Mouse (Mus musculus): ENCODE data around the gene Smyd3. TPM values are rescaled to one million over a fixed set of nuclear protein-coding genes. Genes with fewer than 3 reads are reported as not detected.
"Not testable (repeated sequence)": the region's sequence is repeated elsewhere in the genome, so short reads cannot be mapped to it uniquely, and the experiment has no call there.

Gene Smyd3
- polyA plus RNA-seq, 1 experiment: 3.7 TPM

DNA sequence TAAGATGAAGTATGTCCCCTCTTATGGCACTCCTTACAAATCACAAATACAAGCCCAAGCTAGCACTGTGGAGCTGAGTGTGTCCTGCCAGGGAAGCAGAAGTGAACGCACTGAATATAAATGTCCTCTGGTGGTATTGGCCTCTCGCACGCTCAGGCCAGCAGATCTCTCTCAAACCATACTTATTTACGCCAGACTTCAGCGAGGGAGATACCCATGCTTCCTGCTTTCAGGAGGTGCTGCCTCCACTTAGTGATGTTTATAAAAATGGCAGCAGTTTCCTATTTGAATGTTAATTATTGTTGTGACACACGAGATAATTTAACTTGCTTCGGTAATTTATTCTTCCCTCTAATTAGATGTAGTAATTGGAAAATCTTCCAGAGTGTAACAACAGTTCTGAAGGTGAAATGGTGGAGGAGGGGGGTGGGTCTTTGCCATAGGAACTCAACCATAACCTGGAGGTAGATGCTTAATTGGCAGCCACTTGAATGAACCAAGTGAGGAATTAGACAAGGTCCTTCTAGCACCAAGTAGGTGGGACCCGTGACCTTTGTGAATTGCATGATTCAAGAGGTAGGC is 224.0 kb downstream of the Smyd3 start:
- DNase-seq (ENCODE audit: low read depth): no peak

DNA sequence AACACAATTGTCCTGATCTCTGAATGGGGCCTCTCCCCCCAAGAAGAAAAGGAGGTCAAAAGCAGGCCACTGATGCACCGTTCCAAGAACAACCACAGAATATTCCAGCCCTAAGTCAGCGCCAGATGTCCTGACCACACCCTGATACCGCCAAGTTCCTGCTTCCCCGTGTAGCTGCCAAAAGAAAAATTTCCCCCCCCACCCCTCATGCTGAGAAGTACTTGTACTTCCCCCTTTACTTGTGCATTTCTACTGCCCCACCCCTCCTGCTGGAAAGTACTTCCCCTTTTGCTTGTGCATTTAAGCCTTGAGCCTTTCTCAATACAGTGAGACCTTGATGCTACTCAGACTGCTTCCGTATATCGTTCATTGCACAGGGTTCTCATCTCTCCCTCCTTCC is 227.7 kb downstream of the Smyd3 start:
- DNase-seq (ENCODE audit: low read depth): not testable (repeated sequence)

GRCm38 (mm10) chr1:179289744-179290143 is 228.1 kb downstream of the Smyd3 start:
- no peak for DNase-seq (ENCODE audit: low read depth)

- DNase-seq (ENCODE audit: low read depth): no peak
Observed at GRCm38 (mm10) chr1:179286748-179287147, 231.1 kb downstream of the Smyd3 start.

- DNase-seq (ENCODE audit: low read depth): no peak
Observed at GRCm38 (mm10) chr1:179282821-179283220, 235.0 kb downstream of the Smyd3 start.

- no peak for DNase-seq (ENCODE audit: low read depth)
Observed at GRCm38 (mm10) chr1:179281401-179282121, 236.3 kb downstream of the Smyd3 start.

- DNase-seq (ENCODE audit: low read depth): no peak
Observed at GRCm38 (mm10) chr1:179279116-179279515, 238.7 kb downstream of the Smyd3 start.

GRCm38 (mm10) chr1:179277346-179277745 is 240.5 kb downstream of the Smyd3 start:
- DNase-seq (ENCODE audit: low read depth): no peak

- no peak for DNase-seq (ENCODE audit: low read depth)
Observed at GRCm38 (mm10) chr1:179276866-179277265, 241.0 kb downstream of the Smyd3 start.

- DNase-seq (ENCODE audit: low read depth): no peak
Observed at GRCm38 (mm10) chr1:179272926-179273325, 244.9 kb downstream of the Smyd3 start.

GRCm38 (mm10) chr1:179272351-179272750 is 245.5 kb downstream of the Smyd3 start:
- no peak for DNase-seq (ENCODE audit: low read depth)

- DNase-seq (ENCODE audit: low read depth): no peak
Observed at GRCm38 (mm10) chr1:179266936-179267335, 250.9 kb downstream of the Smyd3 start.

GRCm38 (mm10) chr1:179261496-179261966 is 256.3 kb downstream of the Smyd3 start:
- DNase-seq (ENCODE audit: low read depth): no peak

DNA sequence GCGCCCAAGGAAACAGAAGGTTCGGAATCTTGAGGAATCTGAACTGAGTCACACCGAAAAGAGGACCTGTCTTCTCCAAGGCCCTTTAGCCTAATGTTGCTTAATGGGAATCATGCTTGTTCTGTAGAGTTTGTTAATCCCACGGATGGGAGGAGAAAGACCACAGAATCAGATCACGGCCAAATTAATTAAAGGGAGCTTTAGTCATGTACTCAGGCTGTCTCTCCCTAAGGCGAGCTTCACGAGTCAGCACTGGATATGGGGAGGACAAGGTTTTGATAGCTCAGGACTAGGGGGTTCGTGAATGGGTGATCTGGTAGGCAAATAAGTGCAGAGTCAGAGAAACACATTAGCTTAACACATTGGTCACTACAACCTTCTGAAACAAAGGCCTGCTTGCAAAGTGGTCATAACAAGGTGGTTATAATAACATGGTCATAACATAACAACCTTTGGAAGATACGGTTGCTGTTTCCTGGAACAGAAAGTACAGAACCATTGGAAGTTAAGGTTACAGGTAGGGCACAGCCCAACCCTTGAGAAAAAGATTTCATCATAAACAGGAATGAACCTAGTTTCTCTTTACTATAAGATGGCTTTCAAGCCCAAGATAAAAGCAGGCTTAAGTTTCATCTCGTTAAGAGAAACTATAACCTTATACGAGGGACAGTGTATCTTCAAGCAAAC is 261.9 kb downstream of the Smyd3 start:
- peak; percentile 49 for DNase-seq (ENCODE audit: low read depth)

- DNase-seq (ENCODE audit: low read depth): no peak
Observed at GRCm38 (mm10) chr1:179254531-179254930, 263.3 kb downstream of the Smyd3 start.

GRCm38 (mm10) chr1:179252611-179253010 is 265.2 kb downstream of the Smyd3 start:
- DNase-seq (ENCODE audit: low read depth): no peak

DNA sequence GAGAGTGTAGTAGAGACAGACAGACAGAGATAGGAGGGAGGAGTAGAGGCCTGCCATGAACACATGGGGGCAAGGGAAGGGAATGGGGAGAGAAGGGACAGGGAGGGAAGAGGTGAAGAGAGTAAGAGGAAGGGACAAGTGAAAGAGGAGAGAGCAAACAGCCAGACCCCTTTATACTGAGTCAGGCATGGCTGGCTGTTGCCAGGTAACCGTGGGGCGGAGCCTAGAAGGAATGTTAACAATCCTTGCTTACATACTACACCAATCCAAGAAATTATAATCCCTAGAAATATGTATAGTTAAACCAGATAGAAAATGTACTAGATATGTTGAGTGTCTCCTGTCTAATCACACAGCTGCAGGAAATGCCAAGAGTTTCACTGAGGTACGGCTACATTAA is 267.5 kb downstream of the Smyd3 start:
- no peak for DNase-seq (ENCODE audit: low read depth)

- DNase-seq (ENCODE audit: low read depth): no peak
Observed at GRCm38 (mm10) chr1:179243554-179243953, 274.3 kb downstream of the Smyd3 start.

- no peak for DNase-seq (ENCODE audit: low read depth)
Observed at GRCm38 (mm10) chr1:179240663-179241279, 277.1 kb downstream of the Smyd3 start.

- no peak for DNase-seq (ENCODE audit: low read depth)
Observed at GRCm38 (mm10) chr1:179238639-179239038, 279.2 kb downstream of the Smyd3 start.

DNA sequence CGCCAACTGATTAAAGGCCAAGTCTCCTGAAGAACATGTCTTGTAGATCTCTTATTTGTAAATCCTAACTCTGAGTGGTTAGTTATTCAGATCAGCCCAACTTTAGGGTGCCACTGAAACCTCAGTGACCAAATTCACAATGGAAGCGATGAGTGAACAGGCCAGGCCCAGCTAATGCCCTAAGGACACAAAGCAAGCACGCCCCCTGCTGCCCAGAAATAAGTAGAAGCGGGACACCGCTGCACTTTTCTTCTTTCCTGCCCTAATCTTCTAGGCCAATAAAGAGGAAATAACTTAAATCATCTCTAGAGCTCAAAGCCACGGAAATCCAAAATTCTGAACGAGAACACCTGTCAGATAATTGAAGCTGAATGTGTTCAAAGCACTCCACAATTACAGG is 279.9 kb downstream of the Smyd3 start:
- no peak for DNase-seq (ENCODE audit: low read depth)

DNA sequence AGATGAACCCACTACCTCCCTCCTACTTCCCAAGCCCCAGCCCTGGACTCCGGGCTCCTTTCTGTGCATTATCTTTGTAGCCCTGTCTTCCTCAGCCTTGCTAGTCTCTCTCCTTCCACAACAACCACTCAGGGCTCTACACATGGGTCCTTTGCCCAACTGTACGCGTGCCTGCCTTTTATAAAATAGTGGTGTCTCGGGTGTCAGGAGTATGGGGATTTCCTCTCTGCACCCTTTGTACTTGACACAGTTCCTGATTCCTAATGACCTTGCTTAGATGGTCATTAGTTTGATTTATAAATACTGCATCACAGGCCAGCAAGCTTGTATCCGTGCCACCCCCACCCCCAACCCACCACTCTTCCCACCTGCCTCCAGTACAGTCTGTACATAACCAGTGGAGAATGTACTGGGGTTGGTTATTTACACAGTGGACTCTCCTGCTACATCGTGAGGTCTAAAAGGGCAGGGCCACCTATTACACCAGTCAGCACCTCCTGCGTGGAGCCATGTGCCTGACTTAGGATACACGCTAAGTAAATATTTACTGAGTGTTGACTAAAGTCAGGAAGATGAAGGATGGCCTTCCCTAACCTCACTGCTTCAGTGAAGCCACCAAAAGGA is 281.5 kb downstream of the Smyd3 start:
- no peak for DNase-seq (ENCODE audit: low read depth)
